Mouse (Mus musculus) pancreas, adult 10 weeks (tissue): ENCODE data around the gene Unc5b. TPM values are rescaled to one million over a fixed set of nuclear protein-coding genes. Genes with fewer than 3 reads are reported as not detected.

ENCODE experiments used
- polyA plus RNA-seq: library from polyadenylated mRNA; stranded (reverse); fragments of 350-450 nt; fragmentation: Illumina TruSeq; extraction: RNeasy Lipid Tissue Mini Kit (QIAGEN cat#74804); gene quantifications from one replicate; pipeline ENCODE4 v1.2.3, GENCODE M21; 2015; ENCODE audit warnings: low read depth, low replicate concordance; ENCODE audit not compliant: insufficient read depth

The Unc5b gene
- polyA plus RNA-seq: 1.7 TPM

GRCm38 (mm10) chr10:60831379-60831778 is at the start of gene Unc5b:
Gene Unc5b (minus strand): TSS chr10:60831581.

GRCm38 (mm10) chr10:60752040-60753020 is 79.1 kb downstream of the Unc5b start, which contains the start of gene Slc29a3:
Gene Slc29a3 (minus strand): TSS chr10:60752794.

Other genes with a start within 250 kb of the Unc5b start
- not detected for gene Cdh23, start 135.1 kb downstream of the Unc5b start, polyA plus RNA-seq
- gene Slc29a3, start 78.8 kb downstream of the Unc5b start, polyA plus RNA-seq: 2.2 TPM